Mouse (Mus musculus) urinary bladder, adult 2 months (tissue): ENCODE measurements around the gene Mindy1. TPM values are rescaled to one million over a fixed set of nuclear protein-coding genes. Genes with fewer than 3 reads are reported as not detected.

ENCODE experiments used
- DNase-seq: peaks from one replicate; pipeline ENCODE4 v3.0.0; 2022; ENCODE audit warnings: low spot score
- polyA plus RNA-seq: library from polyadenylated mRNA; depleted of rRNA; stranded (reverse); fragments of >200 nt; gene quantifications from 2 replicates; pipeline ENCODE4 v1.2.3, GENCODE M21; 2012

The Mindy1 gene
- polyA plus RNA-seq, 1 experiment, result 79.9 TPM

DNA sequence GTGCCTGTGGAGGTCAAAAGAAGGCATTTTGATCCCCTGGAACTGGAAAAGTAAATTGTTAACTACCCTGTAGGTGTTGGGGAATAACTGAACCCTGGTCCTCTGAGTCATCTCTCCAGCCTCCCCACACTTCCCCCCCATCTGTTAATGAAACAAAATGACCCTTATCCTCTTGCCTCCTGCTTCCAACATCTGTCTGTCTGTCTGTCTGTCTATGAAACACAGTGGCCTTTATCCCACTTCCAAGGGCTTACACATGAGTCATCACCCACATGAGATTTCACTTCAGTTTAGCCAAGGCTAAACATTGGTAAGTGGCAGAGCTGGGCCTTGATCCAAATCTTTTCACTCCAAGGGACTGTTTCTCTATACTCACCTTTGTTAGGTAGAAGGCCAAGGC lies 13.3 kb upstream of the Mindy1 start:
- no peak for DNase-seq

DNA sequence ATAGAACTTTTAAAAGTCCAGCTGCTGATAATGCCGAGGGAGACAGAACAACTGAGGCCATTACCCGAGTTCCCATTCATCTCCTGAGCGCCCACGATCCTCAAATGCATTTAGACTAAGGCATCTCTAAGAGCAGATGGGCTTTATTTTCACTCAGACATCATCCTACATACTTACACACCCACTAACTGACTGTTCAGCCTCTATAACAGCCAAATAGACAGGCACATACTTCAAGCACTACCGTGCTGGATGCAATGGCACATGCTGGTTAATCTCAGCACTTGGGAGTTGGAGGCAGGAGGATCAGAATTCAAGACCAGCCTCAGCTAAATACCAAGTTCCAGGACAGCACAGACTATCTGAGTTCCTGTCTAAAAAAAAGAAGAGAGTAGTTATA lies 11.4 kb upstream of the Mindy1 start:
- DNase-seq, result no peak

DNA sequence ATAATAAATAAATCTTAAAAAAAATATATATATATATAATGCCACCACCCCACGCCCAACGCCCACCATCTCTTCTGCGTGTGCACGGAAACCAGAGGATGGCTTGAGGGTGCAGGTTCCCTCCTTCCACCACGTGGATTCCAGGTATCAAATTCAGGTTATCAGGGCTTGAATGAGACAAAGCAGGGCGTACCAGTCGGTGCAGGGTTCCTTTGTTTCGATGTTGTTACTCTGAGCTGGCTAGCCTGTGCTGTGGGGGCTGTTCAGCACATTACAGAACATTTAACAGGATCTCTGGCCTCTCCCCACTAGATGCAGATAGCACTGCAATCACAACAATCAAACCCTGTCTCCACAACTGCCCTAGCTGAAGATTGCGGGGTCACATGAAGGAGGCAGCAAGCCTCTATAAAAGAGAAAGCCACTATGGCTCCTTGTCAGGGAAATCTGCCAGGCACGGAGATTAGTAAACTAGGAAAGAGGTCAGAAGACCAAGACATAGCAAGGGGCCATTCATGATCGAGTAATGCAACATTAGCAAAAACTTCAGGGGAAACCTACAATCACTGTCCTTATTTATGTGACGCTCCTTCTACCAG lies 10.3 kb upstream of the Mindy1 start:
- DNase-seq, result no peak

DNA sequence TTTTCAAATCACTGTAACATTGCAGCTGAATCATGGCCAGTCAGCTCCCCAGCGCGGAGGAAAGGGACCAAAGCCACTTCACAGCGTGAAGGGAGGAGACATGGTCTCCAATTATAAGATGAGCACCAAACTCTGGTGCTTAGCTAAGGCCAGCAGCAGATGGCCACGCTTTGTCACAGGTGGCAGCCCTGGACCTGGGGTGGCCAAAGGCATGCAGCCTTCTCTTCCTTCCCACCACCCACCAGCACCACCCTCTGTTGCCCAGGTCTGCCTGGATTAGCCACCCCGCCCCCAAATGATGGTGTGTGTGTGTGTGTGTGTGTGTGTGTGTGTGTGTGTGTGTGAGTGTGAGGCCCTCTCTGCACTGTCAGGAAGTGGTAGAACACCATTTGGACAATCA lies 7.7 kb upstream of the Mindy1 start:
- no peak for DNase-seq

DNA sequence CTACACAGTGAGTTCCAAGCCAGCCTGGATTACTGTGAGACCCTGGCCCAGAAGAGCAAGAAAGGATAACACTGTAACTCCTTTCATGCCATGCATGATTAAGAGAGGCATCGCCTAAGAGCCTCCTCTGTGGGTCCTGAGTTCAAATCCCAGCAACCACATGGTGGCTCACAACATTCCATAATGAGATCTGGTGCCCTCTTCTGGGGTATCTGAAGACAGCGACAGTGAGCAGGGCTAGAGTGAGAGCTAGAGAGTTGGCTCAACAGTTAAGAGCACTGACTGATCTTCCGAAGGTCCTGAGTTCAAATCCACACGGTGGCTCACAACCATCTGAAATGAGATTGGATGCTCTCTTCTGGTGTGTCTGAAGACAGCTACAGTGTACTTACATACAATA lies 6.7 kb upstream of the Mindy1 start:
- no peak for DNase-seq

DNA sequence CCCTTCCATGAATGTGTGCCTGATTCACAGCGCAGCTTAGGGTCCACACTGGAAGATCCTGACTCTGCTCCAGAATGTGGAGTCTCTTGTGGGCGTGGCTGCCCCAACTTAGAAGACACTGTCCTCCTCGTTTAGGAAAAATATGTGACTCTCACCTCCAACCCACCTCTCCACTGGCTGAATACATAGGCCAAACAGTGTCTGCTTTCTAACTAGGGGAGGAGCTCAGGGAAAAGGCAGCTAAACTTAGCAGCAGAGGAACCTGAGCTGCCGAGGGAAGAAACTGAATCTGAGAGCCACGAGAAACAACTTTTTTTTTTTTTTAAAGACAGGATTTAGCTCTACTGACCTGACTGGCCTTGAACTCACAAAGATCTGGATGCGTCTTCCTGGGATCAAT lies 6.0 kb upstream of the Mindy1 start:
- DNase-seq, result no peak

DNA sequence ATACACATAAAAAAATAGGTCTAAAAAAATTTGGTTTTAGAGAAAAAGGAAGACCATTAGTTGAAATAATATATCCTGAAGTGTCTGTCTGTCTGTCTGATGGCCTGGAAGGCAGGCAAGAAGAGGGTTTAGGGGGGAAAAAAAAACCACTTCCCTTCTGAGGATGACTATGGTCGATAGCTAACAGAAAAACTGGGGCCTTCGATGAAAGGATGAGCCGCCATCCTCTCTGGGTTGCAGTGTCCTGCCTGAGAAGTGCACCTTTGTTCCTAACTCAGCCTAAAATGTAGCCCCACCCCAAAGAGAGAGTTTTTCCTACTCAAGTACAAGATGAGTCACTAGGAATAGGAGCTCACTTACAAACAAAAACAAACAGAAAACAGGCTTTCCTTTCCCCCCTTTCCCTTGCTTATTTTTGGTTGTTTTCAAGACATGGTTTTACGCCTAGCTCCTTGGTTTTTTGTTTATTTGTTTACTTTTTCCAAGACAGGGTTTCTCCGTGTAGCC lies 4.7 kb upstream of the Mindy1 start:
- DNase-seq, result no peak

DNA sequence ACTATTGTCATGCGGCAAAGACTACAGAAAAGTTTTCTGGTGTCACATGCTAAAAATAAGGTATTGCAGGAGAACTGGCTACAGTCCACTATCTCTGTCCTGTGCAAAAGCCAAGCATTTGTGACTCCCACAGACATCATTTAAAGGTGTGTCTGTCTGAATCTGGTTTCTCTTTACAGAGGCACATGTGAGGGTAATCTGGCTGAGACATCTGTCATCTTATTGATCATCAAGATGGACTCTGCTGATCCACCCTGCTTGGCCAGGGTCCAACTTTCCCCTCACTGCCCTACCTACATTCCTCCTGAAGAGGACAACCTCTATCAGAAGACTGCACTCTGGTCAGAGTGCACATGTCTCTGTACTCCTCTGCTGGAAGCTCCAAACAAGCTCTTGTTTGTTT lies 4.0 kb upstream of the Mindy1 start:
- no peak for DNase-seq

DNA sequence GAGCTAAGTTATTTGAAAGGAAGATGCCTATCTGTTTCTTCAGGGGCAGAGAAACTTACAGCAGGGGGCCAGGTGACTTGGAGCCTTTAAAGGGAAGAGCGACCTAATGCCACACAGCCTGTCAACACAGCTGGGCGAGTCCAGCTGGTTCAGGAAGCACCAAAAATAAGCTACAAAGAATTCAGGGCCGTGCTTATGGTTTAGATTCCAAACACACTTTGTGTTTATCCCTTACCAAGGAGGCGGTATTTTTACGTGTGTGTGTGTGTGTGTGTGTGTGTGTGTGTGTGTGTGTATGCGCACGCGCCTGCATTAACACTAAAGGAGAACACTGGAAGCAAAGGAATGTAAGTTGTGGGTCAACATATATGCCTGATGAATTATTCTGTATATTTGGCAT lies 398 bp upstream of the Mindy1 start:
- DNase-seq, result no peak

DNA sequence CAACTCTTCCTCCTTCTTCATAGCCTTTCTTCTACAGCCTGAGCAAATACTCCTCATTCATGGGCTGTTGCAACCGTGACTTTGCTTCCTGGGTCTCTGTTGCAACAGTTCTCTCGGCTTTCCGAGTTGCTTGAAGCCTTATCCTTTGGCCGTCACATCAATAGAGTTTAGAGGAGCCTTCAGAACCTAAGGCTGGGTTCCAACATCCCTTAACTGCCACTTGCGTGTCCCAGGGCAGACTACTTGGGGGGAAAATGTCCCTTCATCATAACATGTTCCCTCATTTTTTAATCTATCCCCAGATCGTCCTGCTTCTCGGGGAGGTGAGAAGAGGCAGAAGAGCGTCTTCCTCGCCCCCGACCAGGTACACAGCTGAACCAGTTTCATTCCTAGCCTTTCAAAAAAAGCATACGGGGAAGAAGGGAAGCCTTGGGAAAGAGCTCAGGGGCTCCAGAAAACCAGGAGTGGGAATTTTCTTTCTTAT lies 1.3 kb downstream of the Mindy1 start:
- no peak for DNase-seq

DNA sequence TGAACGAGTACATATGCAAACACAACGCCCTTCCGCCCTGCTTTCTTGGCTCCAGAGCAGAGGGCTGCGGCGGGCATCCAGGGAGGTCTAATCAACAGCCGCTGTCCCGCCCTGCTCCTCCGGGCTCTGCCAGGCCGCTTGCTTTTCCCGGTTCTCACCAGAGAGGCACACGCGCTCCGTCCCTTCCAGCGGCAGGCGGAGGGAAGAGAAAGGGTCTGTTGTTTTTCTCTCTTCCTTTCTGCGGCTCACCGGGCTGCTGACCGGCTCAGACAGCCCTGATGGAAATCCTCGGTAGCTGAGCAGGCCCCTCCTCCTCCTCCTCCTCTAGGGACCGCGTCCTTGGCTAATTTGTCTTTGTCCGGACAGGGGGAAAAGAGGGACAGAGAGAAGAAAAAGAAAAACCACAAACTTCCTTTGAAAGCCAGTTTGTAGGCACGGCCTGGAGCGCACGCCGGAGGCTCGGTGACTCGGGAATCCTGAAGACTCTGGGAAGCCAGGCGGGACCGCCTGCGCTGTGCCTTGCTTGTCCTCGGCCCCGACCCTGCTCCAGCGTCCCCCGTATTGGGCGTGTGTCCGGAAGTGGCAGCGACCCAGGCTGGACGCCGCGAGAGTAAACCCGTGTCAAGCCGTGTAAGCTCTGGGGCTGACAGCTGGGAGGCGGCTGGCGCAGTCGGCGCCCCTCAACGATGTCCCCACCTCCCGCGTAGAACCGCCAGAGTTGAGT lies 1.9 kb downstream of the Mindy1 start:
- DNase-seq, result peak; percentile 74

DNA sequence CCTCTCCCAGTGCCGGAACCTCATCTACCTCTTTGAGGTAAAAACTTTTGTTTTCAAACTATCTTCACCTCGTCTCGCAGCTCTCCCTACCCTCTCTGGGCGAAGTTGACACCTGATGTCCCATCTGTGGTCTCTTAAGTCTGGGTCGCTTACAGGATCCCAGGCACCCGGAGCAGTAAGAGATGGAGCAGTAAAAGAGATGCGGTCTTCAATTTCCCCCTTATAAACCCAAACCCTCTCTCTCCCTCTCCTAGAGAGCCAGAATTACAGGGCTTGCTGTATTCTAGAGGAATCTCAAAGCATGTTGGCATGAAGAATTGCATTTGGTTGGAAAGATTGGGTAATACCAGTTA lies 2.4 kb downstream of the Mindy1 start:
- DNase-seq, result no peak

DNA sequence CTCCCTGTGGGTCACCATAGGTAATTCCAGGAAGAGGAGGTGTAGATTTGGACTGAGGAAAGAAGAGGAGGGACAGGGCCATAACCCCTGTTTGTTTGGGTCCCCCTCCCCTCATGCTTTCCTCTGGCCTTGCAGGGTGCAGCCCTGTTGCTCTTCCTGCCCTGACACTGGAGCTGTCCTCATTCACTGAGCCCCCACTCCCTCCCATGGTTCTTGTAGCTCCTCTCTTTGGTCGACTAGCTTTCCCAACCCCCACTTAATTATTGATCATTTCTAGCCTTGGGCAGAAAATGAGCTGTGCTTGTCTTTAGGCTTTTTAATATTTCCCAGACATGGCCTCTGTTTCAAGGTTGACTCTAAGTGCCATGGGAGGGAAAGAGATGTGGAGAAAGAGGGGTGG lies 2.9 kb downstream of the Mindy1 start:
- DNase-seq, result no peak

DNA sequence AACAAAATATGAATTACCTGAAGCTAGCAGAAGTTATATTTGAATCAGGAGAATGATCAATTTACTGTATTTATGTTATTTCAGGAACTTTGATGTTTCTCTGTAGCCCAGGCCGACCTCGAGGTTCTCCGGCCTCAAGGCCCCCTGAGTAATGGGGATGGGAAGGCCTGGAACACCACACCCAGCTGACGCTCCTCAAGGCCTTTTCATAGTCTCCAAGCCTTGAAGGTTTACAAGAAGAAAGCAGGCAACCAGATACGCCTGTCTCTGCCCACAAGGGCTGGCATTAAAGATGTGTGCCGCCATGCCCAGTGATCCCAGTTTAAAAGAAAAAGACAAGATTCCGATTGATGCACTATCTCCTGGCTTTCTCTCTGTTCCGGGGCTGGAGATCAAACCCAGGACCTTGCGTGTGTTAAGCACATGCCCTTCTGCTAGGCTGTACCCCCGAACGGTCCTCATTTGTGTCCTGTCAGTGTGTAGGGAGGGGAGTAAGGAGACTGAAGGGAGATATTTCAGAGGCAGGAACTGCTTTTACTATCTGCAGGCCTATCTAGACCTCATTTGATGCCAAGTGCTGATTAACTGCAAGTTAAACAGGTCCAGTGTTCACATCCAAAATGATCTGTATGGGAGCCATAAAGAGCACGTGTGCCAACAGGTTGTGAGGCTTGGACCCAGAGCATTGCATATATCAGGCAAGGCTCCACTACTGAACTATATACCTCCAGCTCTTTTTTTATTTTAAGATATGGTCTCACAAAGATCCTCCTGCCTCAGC lies 3.5 kb downstream of the Mindy1 start:
- DNase-seq, result no peak

DNA sequence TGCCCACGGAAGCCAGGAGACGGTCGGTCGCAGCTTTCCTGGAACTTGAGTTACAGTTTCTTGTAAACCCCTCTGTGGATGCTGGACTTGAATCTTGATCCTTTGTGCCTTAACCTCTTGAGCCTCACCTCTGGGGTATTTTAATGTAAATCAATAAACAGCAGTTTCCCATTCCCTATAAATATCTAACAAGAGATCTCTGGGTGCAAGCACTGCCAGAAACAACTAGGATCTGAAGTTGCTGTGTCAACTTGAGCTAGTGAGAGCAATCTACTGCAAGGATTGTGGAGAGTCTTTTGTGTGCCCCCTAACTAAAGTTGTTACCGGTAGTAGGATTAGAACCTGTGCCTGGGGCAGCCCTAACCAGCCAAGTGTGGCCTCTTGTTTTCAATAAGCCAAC lies 4.2 kb downstream of the Mindy1 start:
- DNase-seq, result no peak

DNA sequence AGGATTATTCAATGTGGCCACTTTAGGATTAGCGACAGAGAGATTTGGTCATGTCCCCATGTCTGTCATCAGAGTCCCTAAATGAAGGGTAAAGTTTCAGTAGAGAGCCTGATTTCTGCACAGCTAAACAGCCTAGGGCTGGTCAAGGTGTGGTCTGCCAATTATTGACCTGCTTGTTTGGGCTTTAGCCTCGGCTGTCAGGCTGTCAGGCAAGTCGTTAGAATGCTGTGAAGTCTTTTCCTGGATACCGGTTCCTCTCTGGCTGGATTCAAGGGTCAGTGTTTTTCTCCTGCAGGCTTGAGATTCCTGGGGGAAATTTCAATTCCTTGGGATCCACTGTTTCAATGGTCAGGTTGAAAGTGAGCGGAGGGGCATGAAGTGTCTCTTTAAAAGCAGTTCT lies 4.9 kb downstream of the Mindy1 start:
- DNase-seq, result no peak

DNA sequence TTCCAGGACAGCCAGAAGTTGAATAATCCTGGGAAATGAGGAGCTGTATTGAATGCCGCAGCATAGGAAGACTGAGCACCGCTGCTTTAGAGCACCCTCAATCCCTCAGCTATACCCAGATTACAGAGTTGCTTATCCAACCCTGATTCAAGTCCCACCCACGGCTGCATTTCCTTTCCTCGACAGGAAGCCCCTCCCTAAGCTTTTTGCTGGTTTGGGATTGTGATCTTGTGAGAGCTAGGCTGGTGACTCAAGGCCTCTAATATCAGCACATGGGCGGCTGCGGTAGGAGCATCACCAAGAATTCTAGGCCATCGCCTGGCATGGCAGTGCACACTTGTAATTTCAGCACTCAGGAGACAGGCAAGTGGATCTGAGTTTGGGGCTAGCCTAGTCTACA lies 5.4 kb downstream of the Mindy1 start:
- DNase-seq, result no peak

DNA sequence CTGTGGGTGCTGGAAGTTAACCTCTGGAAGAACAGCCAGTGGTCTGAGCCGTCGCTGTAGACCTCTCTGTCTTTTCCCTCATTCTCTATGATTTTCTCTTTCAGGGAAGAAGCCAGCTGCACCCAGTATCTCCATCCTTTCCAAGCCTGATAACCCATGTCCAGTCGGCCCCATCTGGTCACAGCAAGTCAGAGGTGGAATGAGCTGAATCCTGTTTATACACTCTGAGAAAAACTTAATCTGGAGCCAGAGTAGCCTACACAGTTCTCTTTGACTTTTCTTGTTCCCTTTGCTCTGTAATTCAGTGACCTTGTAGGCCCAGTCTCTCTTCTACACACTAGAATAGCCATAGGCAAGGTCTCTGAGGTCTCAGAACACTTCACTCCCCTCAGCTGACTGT lies 6.4 kb downstream of the Mindy1 start:
- DNase-seq, result no peak

DNA sequence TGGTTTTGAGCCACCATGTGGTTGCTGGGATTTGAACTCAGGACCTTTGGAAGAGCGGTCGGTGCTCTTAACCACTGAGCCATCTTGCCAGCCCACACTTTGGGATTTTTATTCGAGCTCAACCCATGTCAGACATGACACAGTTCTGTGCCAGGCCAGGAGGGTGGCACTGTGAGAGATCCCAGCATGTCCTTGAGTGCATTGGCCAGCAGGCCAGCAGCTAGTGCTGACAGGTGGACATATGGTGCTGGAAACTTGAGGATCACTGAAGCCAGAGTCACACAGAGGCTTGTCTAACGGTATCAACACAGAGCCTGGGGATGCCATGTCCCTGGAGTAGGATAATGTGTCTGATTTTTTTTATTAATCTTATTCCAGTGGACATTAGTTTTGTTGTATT lies 8.3 kb downstream of the Mindy1 start:
- no peak for DNase-seq

DNA sequence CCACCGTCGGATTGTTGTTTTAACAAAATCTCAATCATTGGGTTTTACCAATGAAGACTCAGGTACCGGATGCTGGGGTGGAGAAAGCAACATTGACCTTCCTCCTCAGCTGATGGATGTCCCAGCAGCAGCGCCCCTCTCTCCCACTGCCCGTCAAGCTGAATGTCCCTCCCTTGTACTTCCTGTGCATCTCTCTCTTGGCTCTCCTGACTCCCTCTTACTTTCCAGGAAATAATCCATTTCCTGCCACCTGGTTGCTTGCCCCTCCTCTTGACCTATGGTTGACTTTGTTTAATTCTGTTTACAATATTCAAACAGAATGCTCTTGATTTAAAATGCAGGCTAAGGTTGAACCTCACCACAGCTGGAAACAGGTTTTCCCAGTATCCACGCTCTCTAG lies 9.0 kb downstream of the Mindy1 start:
- DNase-seq, result no peak

DNA sequence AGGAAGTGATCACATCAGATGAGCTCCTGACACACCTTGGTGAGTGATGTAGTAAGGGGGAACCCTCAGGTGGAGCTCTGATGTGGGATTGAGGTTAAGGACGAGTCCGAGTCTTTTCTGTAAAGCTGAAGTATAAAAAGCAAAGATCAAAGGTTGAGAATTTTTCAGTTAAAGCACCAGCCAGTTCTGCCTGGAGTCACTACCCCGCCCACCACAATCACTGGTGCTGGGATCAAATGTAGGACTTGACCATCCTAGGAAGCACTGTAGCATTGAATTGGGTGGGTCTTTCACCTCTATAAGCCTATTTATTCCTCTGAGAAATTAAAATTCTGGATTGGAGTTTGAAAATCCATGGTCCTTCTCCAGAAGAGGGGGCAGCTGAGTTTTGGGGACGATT lies 9.9 kb downstream of the Mindy1 start:
- no peak for DNase-seq

DNA sequence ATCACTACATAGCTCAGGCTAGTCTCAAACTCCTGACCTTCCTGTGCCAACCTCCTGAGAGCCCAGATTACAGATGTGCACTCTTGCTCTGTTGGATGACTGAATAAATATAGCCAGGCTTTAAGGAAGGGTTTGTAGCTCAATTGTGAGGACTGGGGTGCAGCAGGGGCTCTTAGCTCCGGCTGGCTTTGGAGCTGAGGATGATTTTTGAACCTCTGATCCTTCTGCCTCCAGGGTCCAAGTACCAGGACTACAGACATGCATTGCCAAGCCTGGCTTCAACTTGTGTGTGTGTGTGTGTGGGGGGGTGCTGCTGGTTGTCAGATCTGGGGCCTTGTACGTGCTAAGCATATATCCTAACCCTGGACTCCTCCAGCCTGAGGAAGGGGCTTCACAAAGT lies 11.8 kb downstream of the Mindy1 start:
- no peak for DNase-seq

DNA sequence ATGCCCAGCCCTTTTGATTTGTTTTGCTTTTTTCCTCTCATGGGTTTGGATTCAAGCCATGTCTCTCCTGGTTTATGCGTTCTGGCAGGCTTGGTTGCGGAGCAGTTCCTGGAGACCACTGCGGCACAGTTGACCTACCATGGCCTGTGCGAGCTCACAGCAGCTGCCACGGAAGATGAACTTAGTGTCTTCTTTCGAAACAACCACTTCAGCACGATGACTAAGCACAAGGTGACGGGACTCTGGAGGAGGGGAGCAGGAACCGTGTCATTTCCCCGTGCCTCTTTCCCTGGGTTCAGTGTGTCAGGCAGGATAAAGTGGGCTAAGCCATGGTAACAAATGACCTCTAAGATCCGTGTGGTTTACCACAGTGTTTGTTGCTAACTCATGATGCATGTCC lies 12.4 kb downstream of the Mindy1 start:
- DNase-seq, result no peak
